In the genomic region with DNA sequence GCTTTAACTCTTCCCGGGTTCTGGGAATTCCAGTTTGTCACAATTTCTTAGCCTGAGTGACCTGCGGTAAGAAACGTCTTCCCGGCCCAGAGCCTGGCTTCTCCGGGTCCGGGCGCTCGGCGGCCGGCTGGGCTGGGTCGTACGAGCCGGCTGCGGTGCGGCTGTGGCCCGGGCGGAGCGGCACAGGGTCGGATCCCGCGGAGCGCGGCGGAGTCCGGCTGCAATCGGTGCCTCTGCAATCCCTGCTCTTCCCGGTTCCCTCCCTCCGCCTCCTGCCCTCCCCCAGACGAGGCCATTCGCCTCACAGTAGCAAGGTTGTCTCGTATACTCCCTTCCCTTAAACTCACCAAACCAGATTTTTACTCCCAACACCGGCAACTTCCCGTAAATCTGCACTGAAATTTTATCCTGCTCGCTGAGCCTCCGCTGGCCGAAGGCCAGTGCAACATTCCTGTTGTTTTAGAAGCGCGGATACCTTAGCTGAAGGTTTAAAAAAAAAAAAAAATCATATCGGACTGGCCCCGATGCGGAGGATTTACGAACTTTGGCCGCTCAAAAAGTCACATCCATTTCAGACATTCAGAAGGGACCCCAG, we compare ENCODE assay signal across 7 mouse cellular contexts. TPM values are rescaled to one million over a fixed set of nuclear protein-coding genes. Genes with fewer than 3 reads are reported as not detected.
A peak's percentile ranks its signal among the peaks of the same experiment; 100 is the strongest.
DNase-seq lines count a peak whose midpoint lies in the region; ATAC-seq and TF ChIP-seq lines count a peak whose summit lies in the region.

No protein-coding gene starts in this region.

- WGBS in forebrain, embryonic 15.5 days, result under 1% methylated on average over 43 of the region's 43 CpGs
- under 1% methylated on average over 43 of the region's 43 CpGs for whole genome bisulfite sequencing in hindbrain, embryonic 10.5 days
- under 1% methylated on average over 41 of the region's 43 CpGs for WGBS in limb, embryonic 11.5 days
- WGBS in stomach, embryonic 15.5 days, result under 1% methylated on average over 43 of the region's 43 CpGs

- peak; percentile 61; the same call in 1 of the 2 replicates for ATAC-seq in forebrain, embryonic 15.5 days (replicated peaks)
- peak; percentile 54; the same call in 1 of the 2 replicates for ATAC-seq in limb, embryonic 11.5 days (ENCODE audit: insufficient number of reproducible peaks, low FRiP score, low TSS enrichment, low read depth)
- ATAC-seq in stomach, embryonic 15.5 days (ENCODE audit: insufficient read depth, low FRiP score, low read depth), result peak; percentile 85

- peak overlapping the region; percentile 60 for H3K4me2 ChIP-seq in forebrain, embryonic 15.5 days (replicated peaks)
- peak overlapping the region; percentile 72 for H3K4me2 ChIP-seq in limb, embryonic 11.5 days (ENCODE audit: low read depth, severe bottlenecking)
- H3K4me2 ChIP-seq in stomach, embryonic 15.5 days, result peak overlapping the region; percentile 85

- H3K36me3 ChIP-seq in forebrain, embryonic 15.5 days, result no peaks in the 10 kb centered on the region
- H3K36me3 ChIP-seq in hindbrain, embryonic 10.5 days, result no peaks in the 10 kb centered on the region
- no peaks in the 10 kb centered on the region for H3K36me3 ChIP-seq in limb, embryonic 11.5 days (ENCODE audit: control insufficient read depth, insufficient read depth, low read length)
- H3K36me3 ChIP-seq in stomach, embryonic 15.5 days, result no peaks in the 10 kb centered on the region

- peaks cover 20% of the 10 kb centered on the region for H3K4me1 ChIP-seq in forebrain, embryonic 15.5 days
- H3K4me1 ChIP-seq in hindbrain, embryonic 10.5 days (replicated peaks), result peaks cover 27% of the 10 kb centered on the region
- H3K4me1 ChIP-seq in limb, embryonic 11.5 days (ENCODE audit: control insufficient read depth, insufficient read depth, low read length), result no peaks in the 10 kb centered on the region
- H3K4me1 ChIP-seq in stomach, embryonic 15.5 days, result peaks cover 7% of the 10 kb centered on the region

- H3K9ac ChIP-seq in forebrain, embryonic 15.5 days (replicated peaks), result peak overlapping the region; percentile 28
- peak overlapping the region; percentile 27; the same call in 1 of the 2 replicates for H3K9ac ChIP-seq in limb, embryonic 11.5 days (ENCODE audit: low read length)
- peak overlapping the region; percentile 50 for H3K9ac ChIP-seq in stomach, embryonic 15.5 days

- H3K27me3 ChIP-seq in forebrain, embryonic 15.5 days, result peaks cover 40% of the 10 kb centered on the region
- peaks cover 64% of the 10 kb centered on the region for H3K27me3 ChIP-seq in hindbrain, embryonic 10.5 days (ENCODE audit: insufficient read depth, poor library complexity, severe bottlenecking)
- H3K27me3 ChIP-seq in limb, embryonic 11.5 days (ENCODE audit: control insufficient read depth, insufficient read depth, low read length), result peaks cover 7% of the 10 kb centered on the region; the same call in 1 of the 2 replicates
- 0 out of 2 replicates have a peak, but pooled peaks cover 3% of the 10 kb centered on the region for H3K27me3 ChIP-seq in stomach, embryonic 15.5 days (replicated peaks)

- TF ChIP-seq CTCF in brain, embryonic 14.5 days (IDR thresholded peaks at IDR 0.05; ENCODE audit: borderline replicate concordance, extremely low read depth, insufficient read depth, insufficient read length), result no peak

- H3K27ac ChIP-seq in forebrain, embryonic 15.5 days (replicated peaks), result no peak overlapping the region
- peak overlapping the region; percentile 80 for H3K27ac ChIP-seq in hindbrain, embryonic 10.5 days
- H3K27ac ChIP-seq in limb, embryonic 11.5 days (replicated peaks; ENCODE audit: low read depth, low read length), result no peak overlapping the region
- peak overlapping the region; percentile 98 for H3K27ac ChIP-seq in stomach, embryonic 15.5 days

- TF ChIP-seq POLR2A in brain, embryonic 14.5 days (IDR thresholded peaks at IDR 0.05; ENCODE audit: borderline replicate concordance, extremely low read depth, insufficient read depth, insufficient read length, poor library complexity, severe bottlenecking), result no peak

- H3K9me3 ChIP-seq in forebrain, embryonic 15.5 days, result no peaks in the 10 kb centered on the region
- H3K9me3 ChIP-seq in hindbrain, embryonic 10.5 days, result no peaks in the 10 kb centered on the region
- H3K9me3 ChIP-seq in limb, embryonic 11.5 days (ENCODE audit: control insufficient read depth, low read length), result no peaks in the 10 kb centered on the region
- H3K9me3 ChIP-seq in stomach, embryonic 15.5 days, result no peaks in the 10 kb centered on the region

- H3K4me3 ChIP-seq in forebrain, embryonic 15.5 days, result peak overlapping the region; percentile 35
- peak overlapping the region; percentile 55 for H3K4me3 ChIP-seq in hindbrain, embryonic 10.5 days
- peak overlapping the region; percentile 33 for H3K4me3 ChIP-seq in limb, embryonic 11.5 days (ENCODE audit: low read depth, low read length)
- peak overlapping the region; percentile 54 for H3K4me3 ChIP-seq in stomach, embryonic 15.5 days (replicated peaks)

- peak; percentile 66 for DNase-seq in NIH3T3 (ENCODE audit: low read depth)
- DNase-seq in brain, embryonic 14.5 days (ENCODE audit: low read depth), result peak; percentile 66
- peak; percentile 73 for DNase-seq in hindbrain, embryonic 10.5 days (ENCODE audit: low spot score)
- peak; percentile 76 for DNase-seq in limb, embryonic 11.5 days (ENCODE audit: low spot score)
- peak; percentile 59 for DNase-seq in mesoderm, embryonic 11.5 days (ENCODE audit: low read depth, low spot score)

RNA-seq across cellular contexts. Expression of gene Rbm47, which starts 22.1 kb away (rescaled TPM):
- polyA plus RNA-seq in brain, embryonic 14.5 days (2012; rRNA removed), result 1.4 and 3.7 TPM in 2 replicates
- polyA plus RNA-seq in forebrain, embryonic 15.5 days (2015; fragmentation: Nextera tagmentation; extraction: Ambion mirVana), result 2.7 and 5.1 TPM in 2 replicates
- 7.3 and 9.9 TPM in 2 replicates for polyA plus RNA-seq in hindbrain, embryonic 10.5 days (2016; fragmentation: Nextera tagmentation; extraction: Ambion mirVana)
- 0.75 and 0.89 TPM in 2 replicates for polyA plus RNA-seq in limb, embryonic 11.5 days (2014; fragmentation: Nextera tagmentation; extraction: Ambion mirVana)
- polyA plus RNA-seq in stomach, embryonic 15.5 days (2015; fragmentation: Nextera tagmentation; extraction: Ambion mirVana), result 80.6 and 88.2 TPM in 2 replicates

Comparison
In these comparisons a context has a peak if more than half of its experiments do, and no peak if none do; other contexts are left out.
1. H3K27ac ChIP-seq: peak in hindbrain, embryonic 10.5 days (single experiment) and stomach, embryonic 15.5 days (single experiment); none in forebrain, embryonic 15.5 days (single experiment) and limb, embryonic 11.5 days (single experiment).
2. Peak in every context shown above with its lines, with median percentiles within 50 percentile points of each other: DNase-seq, ATAC-seq, H3K4me2 ChIP-seq, H3K4me3 ChIP-seq and H3K9ac ChIP-seq.